Mouse (Mus musculus) bone marrow macrophage, adult 2 months (primary cell): ENCODE data around the gene Tbc1d2b.
A peak's percentile ranks its signal among the peaks of the same experiment; 100 is the strongest.

ENCODE experiments used
- CTCF ChIP-seq: IDR thresholded peaks from 2 replicates; pipeline ENCODE4 v1.5.1; 2012; ENCODE audit warnings: low read depth, mild to moderate bottlenecking, low read length, moderate library complexity
- POLR2A ChIP-seq: IDR thresholded peaks from 2 replicates; pipeline ENCODE4 v1.6.1; 2012; ENCODE audit warnings: mild to moderate bottlenecking, low read depth, low read length, borderline replicate concordance

DNA sequence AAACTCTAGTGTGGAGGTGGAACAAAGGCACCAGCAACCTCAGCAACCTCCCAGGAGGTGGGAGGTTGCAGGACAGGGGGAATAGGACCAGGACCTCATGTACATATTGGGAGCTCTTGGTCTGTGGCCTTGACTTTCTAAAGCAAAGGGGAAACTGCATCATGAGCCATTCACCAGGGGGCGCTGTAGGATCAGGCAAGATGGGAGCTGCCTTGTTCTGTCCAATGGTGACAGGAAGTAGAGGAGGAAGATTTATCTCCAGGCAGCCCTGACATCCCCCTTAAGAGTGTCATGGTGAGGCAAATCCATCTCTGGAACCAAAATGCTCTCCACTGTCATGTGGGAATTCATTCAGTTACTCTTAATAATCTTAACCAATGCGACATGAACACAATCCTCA lies 64.1 kb downstream of the Tbc1d2b start:
- no peak for TF ChIP-seq POLR2A
- TF ChIP-seq CTCF, result peak; percentile 93
